Mouse (Mus musculus): ENCODE measurements at regions not wholly inside any gene's neighbourhood (a gene's known extent, or its start where the extent isn't known, plus 50 kb on each side); places are given as distances from the start of the nearest gene placed in this dataset.
"Not testable (repeated sequence)": the region's sequence is repeated elsewhere in the genome, so short reads cannot be mapped to it uniquely, and the experiment has no call there.

DNA sequence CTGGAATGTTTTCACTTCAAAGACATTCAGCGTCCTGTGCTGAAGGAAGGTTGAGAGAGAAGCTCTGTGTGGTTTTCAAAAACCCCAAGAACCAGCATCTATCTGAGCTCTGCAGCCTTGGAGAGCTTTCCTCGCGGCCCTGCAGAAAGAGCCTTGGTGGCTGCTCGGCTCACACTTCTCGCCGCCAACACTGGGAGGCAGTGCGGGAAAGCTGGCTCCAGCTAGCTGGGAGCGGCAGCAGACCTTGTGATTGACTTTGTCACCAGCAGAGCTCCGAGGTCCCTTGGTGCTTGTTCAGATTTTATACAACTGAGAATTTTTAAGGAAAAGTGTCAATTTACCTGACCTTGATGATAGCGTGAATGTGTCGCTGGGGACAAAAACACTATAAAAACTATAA, 299.4 kb downstream of the Nkx6-1 start:
- no peak overlapping the region for H3K27ac ChIP-seq (ENCODE audit: poor library complexity, severe bottlenecking)
- 8% methylated on average over 11 of the region's 11 CpGs for WGBS
- no peak overlapping the region for H3K4me3 ChIP-seq
- no peak overlapping the region for H3K4me2 ChIP-seq
- H3K27me3 ChIP-seq (replicated peaks): peaks cover 25% of the 10 kb centered on the region
- H3K9ac ChIP-seq: no peak overlapping the region
- no peaks in the 10 kb centered on the region for H3K9me3 ChIP-seq (replicated peaks)
- no peaks in the 10 kb centered on the region for H3K36me3 ChIP-seq
- ATAC-seq (ENCODE audit: insufficient number of reproducible peaks, low FRiP score): no peak
- no peaks in the 10 kb centered on the region for H3K4me1 ChIP-seq (replicated peaks)

DNA sequence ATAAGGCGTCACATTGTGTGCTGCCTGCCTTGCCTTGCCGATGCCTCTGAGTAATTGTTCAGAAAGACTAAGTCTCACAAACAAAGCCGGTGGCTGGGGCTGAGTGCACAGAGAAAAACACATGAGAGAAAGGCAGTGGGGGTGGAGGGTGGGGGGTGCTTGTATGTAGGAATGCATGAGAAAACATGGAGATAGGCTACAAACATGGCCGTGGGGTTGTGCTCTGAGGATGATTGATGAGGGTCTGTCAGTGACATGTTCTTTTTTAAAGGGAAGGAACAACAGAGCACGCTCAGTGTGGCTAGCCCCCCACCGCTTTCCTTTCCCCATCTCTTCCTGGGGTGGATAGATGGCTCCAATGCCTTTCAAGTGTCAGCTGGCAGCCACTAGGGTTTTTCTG, 304.8 kb downstream of the Nkx6-1 start:
- Histone ChIP-seq H3K36me3 (no peaks in the 10 kb centered on the region), H3K27ac (ENCODE audit: poor library complexity, severe bottlenecking) (no peak overlapping the region), H3K9me3 (replicated peaks) (no peaks in the 10 kb centered on the region), H3K4me3 (no peak overlapping the region), H3K9ac (no peak overlapping the region), H3K27me3 (replicated peaks) (peaks cover 12% of the 10 kb centered on the region), H3K4me2 (no peak overlapping the region), H3K4me1 (replicated peaks) (no peaks in the 10 kb centered on the region)
- WGBS: 67% methylated on average over 6 of the region's 6 CpGs
- no peak for ATAC-seq (ENCODE audit: insufficient number of reproducible peaks, low FRiP score)

DNA sequence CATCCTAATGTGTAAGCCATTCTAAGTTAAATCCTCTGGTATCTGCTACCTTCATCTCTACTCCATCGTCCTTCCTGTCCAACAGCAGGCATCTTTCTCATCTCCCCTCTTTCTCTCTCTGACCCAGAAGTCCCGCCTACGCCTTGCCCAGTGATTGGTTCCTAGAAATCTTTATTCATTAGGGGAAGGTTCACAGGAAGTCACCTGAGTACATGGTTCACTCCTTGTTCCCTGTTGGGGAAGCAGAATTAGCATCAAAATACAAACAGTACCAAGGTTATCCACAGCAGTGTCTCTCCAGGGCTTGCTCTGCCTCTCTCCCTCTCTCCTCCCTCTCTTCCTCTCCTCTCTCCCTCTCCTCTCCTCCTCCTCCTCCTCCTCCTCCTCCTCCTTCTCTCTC, 319.4 kb downstream of the Nkx6-1 start:
- no peak overlapping the region for H3K27ac ChIP-seq (ENCODE audit: poor library complexity, severe bottlenecking)
- no peaks in the 10 kb centered on the region for H3K9me3 ChIP-seq (replicated peaks)
- H3K36me3 ChIP-seq: no peaks in the 10 kb centered on the region
- no peaks in the 10 kb centered on the region for H3K27me3 ChIP-seq (replicated peaks)
- no peak overlapping the region for H3K4me3 ChIP-seq
- no peak for ATAC-seq (ENCODE audit: insufficient number of reproducible peaks, low FRiP score)
- no peak overlapping the region for H3K4me2 ChIP-seq
- 71% methylated on average over 3 of the region's 3 CpGs for WGBS
- H3K9ac ChIP-seq: no peak overlapping the region
- H3K4me1 ChIP-seq (replicated peaks): no peaks in the 10 kb centered on the region

DNA sequence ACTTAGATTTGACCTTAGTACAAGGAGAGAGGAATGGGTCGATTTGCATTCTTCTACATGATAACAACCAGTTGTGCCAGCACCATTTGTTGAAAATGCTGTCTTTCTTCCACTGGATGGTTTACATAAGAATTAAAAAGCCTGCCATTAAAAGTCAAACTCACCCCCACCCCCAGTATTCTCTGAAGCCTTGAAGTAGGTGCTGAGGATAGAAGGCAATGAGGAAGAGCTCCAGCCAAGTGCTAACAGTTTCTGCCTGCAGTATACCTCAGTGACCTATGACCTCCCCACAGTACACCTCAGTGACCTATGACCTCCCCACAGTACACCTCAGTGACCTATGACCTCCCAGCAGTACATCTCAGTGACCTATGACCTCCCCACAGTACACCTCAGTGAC, 328.4 kb downstream of the Nkx6-1 start:
- H3K36me3 ChIP-seq; H3K9ac ChIP-seq; H3K27ac ChIP-seq (ENCODE audit: poor library complexity, severe bottlenecking); H3K4me2 ChIP-seq; H3K9me3 ChIP-seq (replicated peaks); H3K4me1 ChIP-seq (replicated peaks); H3K27me3 ChIP-seq (replicated peaks); H3K4me3 ChIP-seq; ATAC-seq (ENCODE audit: insufficient number of reproducible peaks, low FRiP score): not testable (repeated sequence)
- WGBS: 85% methylated on average over 1 of the region's 1 CpGs

DNA sequence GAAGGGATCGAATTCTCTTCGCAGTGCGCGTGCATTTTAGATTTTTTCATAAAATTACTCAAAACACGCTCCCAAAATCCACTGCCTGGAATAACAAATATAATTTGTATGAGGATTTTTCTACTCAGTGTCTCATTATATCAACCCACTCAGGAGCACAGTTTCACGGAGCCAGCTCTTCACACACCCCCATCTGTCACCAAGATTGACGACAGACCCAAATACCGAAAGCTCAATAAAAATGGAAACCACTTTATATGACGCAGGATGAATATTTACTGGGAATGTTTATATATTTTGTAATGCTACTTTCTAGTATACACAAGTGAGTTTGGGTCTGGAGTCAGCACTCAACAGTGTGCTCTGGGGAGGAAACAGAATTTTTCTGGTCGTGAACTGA, 333.0 kb downstream of the Nkx6-1 start:
- ATAC-seq (ENCODE audit: insufficient number of reproducible peaks, low FRiP score): no peak

DNA sequence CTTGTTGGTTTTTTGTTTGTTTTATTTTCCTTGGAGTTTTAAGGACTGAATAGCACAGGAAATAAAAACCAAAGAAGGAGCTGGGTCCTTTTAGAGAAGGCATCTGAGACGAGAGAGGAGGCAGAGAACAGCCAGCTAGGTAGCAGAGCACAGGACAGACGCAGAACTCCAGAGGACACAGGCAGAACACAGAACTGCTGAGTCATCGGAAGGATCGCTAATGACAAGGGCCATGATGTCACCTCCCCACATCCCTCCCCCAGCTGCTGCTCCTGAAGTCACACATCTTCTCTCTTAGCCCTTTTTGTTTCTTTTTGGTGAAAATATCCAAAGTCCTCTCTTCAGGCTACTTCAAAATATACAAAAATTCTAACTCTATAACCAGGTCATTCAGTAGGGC, 338.7 kb downstream of the Nkx6-1 start:
- Histone ChIP-seq H3K4me2 (no peak overlapping the region), H3K36me3 (no peaks in the 10 kb centered on the region), H3K27ac (ENCODE audit: poor library complexity, severe bottlenecking) (no peak overlapping the region), H3K9me3 (replicated peaks) (no peaks in the 10 kb centered on the region), H3K4me3 (no peak overlapping the region), H3K27me3 (replicated peaks) (no peaks in the 10 kb centered on the region), H3K4me1 (replicated peaks) (no peaks in the 10 kb centered on the region), H3K9ac (no peak overlapping the region)
- 39% methylated on average over 4 of the region's 4 CpGs for WGBS
- no peak for ATAC-seq (ENCODE audit: insufficient number of reproducible peaks, low FRiP score)

More for the DNA sequence above, 333.0 kb downstream of the Nkx6-1 start:
- Histone ChIP-seq H3K36me3 (no peaks in the 10 kb centered on the region), H3K27me3 (replicated peaks) (no peaks in the 10 kb centered on the region), H3K4me1 (replicated peaks) (no peaks in the 10 kb centered on the region), H3K9me3 (replicated peaks) (no peaks in the 10 kb centered on the region), H3K4me2 (no peak overlapping the region), H3K9ac (no peak overlapping the region), H3K27ac (ENCODE audit: poor library complexity, severe bottlenecking) (no peak overlapping the region), H3K4me3 (no peak overlapping the region)
- WGBS: 88% methylated on average over 10 of the region's 10 CpGs

DNA sequence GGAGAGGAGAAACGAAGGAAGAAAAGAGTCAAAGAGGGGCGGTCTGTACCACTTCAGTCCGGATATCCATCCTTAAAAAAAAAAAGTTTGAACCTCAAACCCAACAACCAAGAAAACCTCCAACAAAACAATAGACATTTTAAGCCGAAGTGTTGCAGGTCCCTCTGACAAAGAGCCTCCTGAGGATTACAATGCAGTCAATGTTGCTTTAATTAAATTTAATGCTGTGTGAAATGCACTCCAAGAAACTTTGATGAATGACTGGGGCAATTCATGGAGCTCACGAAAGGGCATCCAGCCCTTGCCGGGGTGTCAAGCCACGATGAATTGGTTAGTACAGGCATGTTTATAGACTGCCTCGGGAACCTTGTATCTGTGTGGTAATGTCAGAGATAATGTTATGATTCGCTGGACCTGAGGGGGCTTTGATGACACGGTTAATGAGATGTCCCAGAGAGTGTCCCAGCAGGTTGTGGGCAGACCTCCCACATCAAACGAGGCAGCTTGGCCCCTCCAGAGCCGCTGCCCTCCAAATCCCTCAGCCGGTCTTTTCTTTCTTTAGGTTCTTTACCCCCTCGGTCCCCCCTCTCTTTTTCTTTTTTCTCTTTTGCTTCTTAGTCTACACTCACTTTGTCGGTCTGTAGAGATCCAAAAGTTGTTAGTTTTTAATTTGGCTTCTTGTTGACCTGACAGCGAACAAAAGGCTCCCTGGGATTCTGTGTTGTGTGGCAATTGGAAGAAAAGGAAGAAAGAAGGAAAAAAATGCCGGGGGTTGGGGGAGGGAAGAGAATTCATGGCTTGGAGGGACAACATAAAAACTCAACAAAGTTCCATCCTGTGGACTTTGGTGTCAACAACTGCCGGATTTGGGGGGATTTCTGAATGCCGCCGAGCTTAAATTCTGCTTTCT, 341.5 kb downstream of the Nkx6-1 start:
- H3K27ac ChIP-seq (ENCODE audit: poor library complexity, severe bottlenecking): no peak overlapping the region
- no peaks in the 10 kb centered on the region for H3K27me3 ChIP-seq (replicated peaks)
- WGBS: 25% methylated on average over 20 of the region's 20 CpGs

DNA sequence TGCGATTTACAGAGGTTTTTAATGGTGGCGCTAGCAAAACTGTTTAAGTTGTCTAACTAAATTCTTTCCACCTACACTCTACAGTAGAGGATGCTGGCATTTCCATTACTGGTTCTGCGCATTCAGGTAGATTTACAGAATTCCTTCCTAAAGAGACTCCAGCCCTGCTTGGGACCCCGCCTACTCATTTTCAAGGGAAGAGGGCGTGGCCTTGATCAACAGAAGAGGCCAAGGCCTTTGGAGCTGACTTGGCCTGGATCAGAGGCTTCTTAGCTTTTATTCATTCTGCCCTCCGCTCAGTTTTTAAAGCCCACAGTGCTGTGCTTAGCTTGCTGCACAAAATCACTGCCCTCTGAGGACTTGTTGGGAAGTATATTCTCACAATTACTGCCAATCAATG, 364.8 kb downstream of the Nkx6-1 start:
- no peak overlapping the region for H3K27ac ChIP-seq (ENCODE audit: poor library complexity, severe bottlenecking)
- no peaks in the 10 kb centered on the region for H3K27me3 ChIP-seq (replicated peaks)
- H3K4me3 ChIP-seq: no peak overlapping the region
- H3K4me2 ChIP-seq: no peak overlapping the region
- no peaks in the 10 kb centered on the region for H3K36me3 ChIP-seq
- no peak overlapping the region for H3K9ac ChIP-seq
- H3K9me3 ChIP-seq (replicated peaks): no peaks in the 10 kb centered on the region
- 78% methylated on average over 6 of the region's 6 CpGs for WGBS
- H3K4me1 ChIP-seq (replicated peaks): no peaks in the 10 kb centered on the region
- ATAC-seq (ENCODE audit: insufficient number of reproducible peaks, low FRiP score): no peak

More for the DNA sequence above, 341.5 kb downstream of the Nkx6-1 start:
- Histone ChIP-seq H3K9me3 (replicated peaks) (no peaks in the 10 kb centered on the region), H3K4me1 (replicated peaks) (no peaks in the 10 kb centered on the region), H3K4me3 (no peak overlapping the region), H3K4me2 (no peak overlapping the region), H3K9ac (no peak overlapping the region), H3K36me3 (no peaks in the 10 kb centered on the region)
- ATAC-seq (ENCODE audit: insufficient number of reproducible peaks, low FRiP score): no peak

DNA sequence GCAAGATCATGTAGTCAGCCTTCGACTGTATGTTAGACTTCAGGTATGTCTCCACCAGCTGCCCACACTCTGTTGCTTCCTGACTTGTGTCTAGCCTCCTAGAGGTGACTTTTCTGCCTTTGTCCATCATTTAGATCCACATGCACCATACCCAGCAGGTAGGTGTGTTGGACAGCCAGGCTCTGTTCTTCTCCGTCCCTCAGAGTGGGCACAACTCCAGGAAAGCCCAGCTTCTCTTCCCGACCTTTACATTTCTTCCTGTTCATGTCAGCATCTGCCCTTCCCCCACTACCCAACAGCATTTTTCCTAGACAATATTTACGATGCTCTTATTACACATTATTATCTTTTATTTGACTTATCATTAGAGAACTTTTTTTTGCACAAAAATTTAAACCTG, 366.4 kb downstream of the Nkx6-1 start:
- Histone ChIP-seq H3K36me3 (no peaks in the 10 kb centered on the region), H3K9ac (no peak overlapping the region), H3K4me3 (no peak overlapping the region), H3K4me2 (no peak overlapping the region), H3K9me3 (replicated peaks) (no peaks in the 10 kb centered on the region), H3K27me3 (replicated peaks) (no peaks in the 10 kb centered on the region), H3K27ac (ENCODE audit: poor library complexity, severe bottlenecking) (no peak overlapping the region), H3K4me1 (replicated peaks) (no peaks in the 10 kb centered on the region)
- no peak for ATAC-seq (ENCODE audit: insufficient number of reproducible peaks, low FRiP score)
- WGBS: 61% methylated on average over 4 of the region's 4 CpGs

DNA sequence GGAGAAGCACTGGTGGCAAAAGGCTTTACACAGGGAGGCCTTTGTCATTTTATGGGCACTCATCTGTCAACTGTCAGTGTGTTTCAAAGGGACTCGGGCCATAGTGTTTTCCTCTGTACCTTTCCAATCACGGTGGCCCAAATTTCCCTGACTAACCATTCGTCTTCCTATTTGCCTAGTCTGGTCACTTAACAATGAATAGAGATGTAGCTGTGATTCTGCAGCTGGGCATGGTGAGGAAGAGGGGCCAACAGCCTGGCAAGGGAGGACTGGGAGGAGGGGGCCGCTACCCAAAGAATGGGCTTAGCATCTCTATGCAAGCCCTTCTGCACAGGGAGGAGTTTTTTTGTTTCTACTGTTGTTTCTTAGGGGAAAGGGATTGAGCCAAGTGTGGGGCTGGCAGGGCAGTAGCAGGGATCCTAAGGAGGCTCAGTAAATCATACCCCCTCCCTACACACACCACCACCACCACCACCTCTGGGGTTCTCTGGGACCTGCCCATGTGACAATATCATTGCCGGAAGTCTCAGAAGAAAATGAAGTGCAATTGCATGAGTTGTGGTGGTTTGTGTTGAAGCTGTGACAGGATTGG, 367.2 kb downstream of the Nkx6-1 start:
- no peaks in the 10 kb centered on the region for H3K9me3 ChIP-seq (replicated peaks)

DNA sequence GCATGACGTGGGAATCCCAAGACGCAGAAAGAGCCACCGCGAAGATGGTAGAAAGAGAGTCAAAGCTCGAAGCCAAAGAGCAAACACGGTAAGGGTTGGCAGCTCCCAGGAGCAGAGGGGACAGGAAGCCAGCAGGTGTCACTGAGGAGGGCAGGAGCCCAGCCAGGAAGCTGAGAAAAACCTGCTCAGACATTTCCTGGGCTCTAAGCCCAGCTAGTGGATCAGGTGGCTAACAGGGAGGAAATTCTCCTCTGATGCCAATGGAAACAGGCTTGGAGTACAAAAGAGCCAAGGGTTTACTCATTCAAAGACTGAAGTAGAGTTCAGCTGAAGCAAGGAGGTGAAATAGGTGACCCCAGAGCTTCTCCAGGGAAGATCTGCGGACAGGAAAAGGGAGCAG, 368.9 kb downstream of the Nkx6-1 start:
- Histone ChIP-seq H3K27me3 (replicated peaks) (no peaks in the 10 kb centered on the region), H3K9me3 (replicated peaks) (no peaks in the 10 kb centered on the region), H3K9ac (no peak overlapping the region), H3K36me3 (no peaks in the 10 kb centered on the region), H3K4me1 (replicated peaks) (no peaks in the 10 kb centered on the region), H3K4me2 (no peak overlapping the region), H3K27ac (ENCODE audit: poor library complexity, severe bottlenecking) (no peak overlapping the region), H3K4me3 (no peak overlapping the region)
- WGBS: 65% methylated on average over 7 of the region's 7 CpGs
- ATAC-seq (ENCODE audit: insufficient number of reproducible peaks, low FRiP score): no peak

More for the DNA sequence above, 367.2 kb downstream of the Nkx6-1 start:
- Histone ChIP-seq H3K36me3 (no peaks in the 10 kb centered on the region), H3K4me2 (no peak overlapping the region), H3K27me3 (replicated peaks) (no peaks in the 10 kb centered on the region), H3K4me1 (replicated peaks) (no peaks in the 10 kb centered on the region), H3K9ac (no peak overlapping the region), H3K4me3 (no peak overlapping the region), H3K27ac (ENCODE audit: poor library complexity, severe bottlenecking) (no peak overlapping the region)
- WGBS: 70% methylated on average over 5 of the region's 5 CpGs
- ATAC-seq (ENCODE audit: insufficient number of reproducible peaks, low FRiP score): no peak
